Comparison of ENCODE assay signal across 8 mouse cellular contexts in genomic region chr3:89912108-89912542, GRCm38 (mm10). TPM values are rescaled to one million over a fixed set of nuclear protein-coding genes. Genes with fewer than 3 reads are reported as not detected.
DNase-seq lines count a peak whose midpoint lies in the region; ATAC-seq and TF ChIP-seq lines count a peak whose summit lies in the region.

No protein-coding gene starts in this region.

- WGBS in embryonic facial prominence, embryonic 14.5 days = 37% methylated on average over 6 of the region's 6 CpGs
- WGBS in intestine, embryonic 16.5 days = 39% methylated on average over 6 of the region's 6 CpGs

- intact Hi-C loops in left cerebral cortex, adult 2 months (cut with DNase I) = no loop called here
- intact Hi-C loops in left cerebral cortex, postnatal 14 days (cut with DNase I) = loop anchor here (5.0 kb wide), 1 partner anchor 35 kb away; no protein-coding TSS in a partner anchor

- H3K9ac ChIP-seq in embryonic facial prominence, embryonic 14.5 days (ENCODE audit: low read depth, low read length) = no peak overlapping the region; the same call in 1 of the 2 replicates
- H3K9ac ChIP-seq in intestine, embryonic 16.5 days (ENCODE audit: low read depth, low read length) = no peak overlapping the region

- no peak overlapping the region; the same call in 1 of the 2 replicates for H3K27ac ChIP-seq in left cerebral cortex, adult 2 months
- H3K27ac ChIP-seq in embryonic facial prominence, embryonic 14.5 days (replicated peaks; ENCODE audit: low read depth, low read length) = no peak overlapping the region
- no peak overlapping the region for H3K27ac ChIP-seq in intestine, embryonic 16.5 days (ENCODE audit: low read length)

- H3K4me1 ChIP-seq in embryonic facial prominence, embryonic 14.5 days (ENCODE audit: control insufficient read depth, insufficient read depth, low read length) = peaks cover 12% of the 10 kb centered on the region
- 0 out of 2 replicates have a peak, but pooled peaks cover 15% of the 10 kb centered on the region for H3K4me1 ChIP-seq in intestine, embryonic 16.5 days (ENCODE audit: control insufficient read depth, insufficient read depth, low read length)

- H3K27me3 ChIP-seq in embryonic facial prominence, embryonic 14.5 days (replicated peaks; ENCODE audit: control insufficient read depth, insufficient read depth, low read length) = peaks cover 21% of the 10 kb centered on the region
- peaks cover 6% of the 10 kb centered on the region; the same call in 1 of the 2 replicates for H3K27me3 ChIP-seq in intestine, embryonic 16.5 days (replicated peaks; ENCODE audit: control insufficient read depth, insufficient read depth, low read length)

- H3K4me3 ChIP-seq in left cerebral cortex, adult 2 months = peak overlapping the region; percentile 57
- peak overlapping the region; percentile 54; the same call in 1 of the 2 replicates for H3K4me3 ChIP-seq in embryonic facial prominence, embryonic 14.5 days (ENCODE audit: low read depth, low read length)
- H3K4me3 ChIP-seq in intestine, embryonic 16.5 days (ENCODE audit: low read length) = peak overlapping the region; percentile 62

- no peak for TF ChIP-seq CTCF in left cerebral cortex, adult 2 months (IDR thresholded peaks at IDR 0.05)

- peak overlapping the region; percentile 99; the same call in 1 of the 2 replicates for H3K4me2 ChIP-seq in embryonic facial prominence, embryonic 14.5 days (ENCODE audit: low read depth, low read length)
- peak overlapping the region; percentile 99 for H3K4me2 ChIP-seq in intestine, embryonic 16.5 days (ENCODE audit: low read depth, low read length)

- H3K36me3 ChIP-seq in embryonic facial prominence, embryonic 14.5 days (ENCODE audit: control insufficient read depth, insufficient read depth, low read length) = no peaks in the 10 kb centered on the region
- no peaks in the 10 kb centered on the region for H3K36me3 ChIP-seq in intestine, embryonic 16.5 days (ENCODE audit: control insufficient read depth, insufficient read depth, low read length)

- ATAC-seq in embryonic facial prominence, embryonic 14.5 days (ENCODE audit: low read depth) = no peak
- ATAC-seq in intestine, embryonic 16.5 days = no peak
- no peak for ATAC-seq in megakaryocyte progenitor cell, adult 5-6 weeks (replicated peaks; ENCODE audit: poor library complexity)

- H3K9me3 ChIP-seq in embryonic facial prominence, embryonic 14.5 days (ENCODE audit: control insufficient read depth, low read length) = no peaks in the 10 kb centered on the region
- H3K9me3 ChIP-seq in intestine, embryonic 16.5 days (ENCODE audit: control insufficient read depth, low read length) = no peaks in the 10 kb centered on the region

- no peak for DNase-seq in left cerebral cortex, adult 2 months (ENCODE audit: extremely low spot score in 1 of 2, low spot score in 2 of 2)
- DNase-seq in left cerebral cortex, postnatal 14 days (ENCODE audit: low spot score in 2 of 2) = no peak
- no peak for DNase-seq in embryonic facial prominence, embryonic 14.5 days (ENCODE audit: low spot score)
- peak; percentile 25 for DNase-seq in neural tube, embryonic 10.5 days (ENCODE audit: extremely low spot score, low spot score)
- no peak for DNase-seq in embryo, embryonic 10.5 days (ENCODE audit: low spot score)
- no peak for DNase-seq in embryo, embryonic 9.5 days (ENCODE audit: extremely low spot score)

RNA-seq across cellular contexts. Expression of gene Il6ra, which starts 0.9 kb away (rescaled TPM):
- 1 to 10 TPM; 3.7 to 4.4 TPM for total RNA-seq in left cerebral cortex, adult 2 months (2021)
- 1 to 10 TPM; 3.6 to 4.7 TPM for total RNA-seq in left cerebral cortex, postnatal 14 days (2021)
- polyA plus RNA-seq in embryonic facial prominence, embryonic 14.5 days (2014; fragmentation: Nextera tagmentation; extraction: Ambion mirVana) = 1.4 and 2.3 TPM in 2 replicates
- polyA plus RNA-seq in intestine, embryonic 16.5 days (2015; fragmentation: Nextera tagmentation; extraction: Ambion mirVana) = 3.0 and 3.4 TPM in 2 replicates
- 39.5 and 43.6 TPM in 2 replicates for total RNA-seq in megakaryocyte progenitor cell, adult 5-6 weeks (2015)
- 12.5 and 15.5 TPM in 2 replicates for total RNA-seq in megakaryocyte progenitor cell, adult 5-6 weeks (2017)

RNA-seq across cellular contexts. Expression of gene Atp8b2, which starts 51.2 kb away (rescaled TPM):
- total RNA-seq in left cerebral cortex, adult 2 months (2021) = 100 to 1,000 TPM; 112 to 129 TPM
- 10 to 100 TPM; 94.6 to 95.2 TPM for total RNA-seq in left cerebral cortex, postnatal 14 days (2021)
- polyA plus RNA-seq in embryonic facial prominence, embryonic 14.5 days (2014; fragmentation: Nextera tagmentation; extraction: Ambion mirVana) = 22.5 and 23.8 TPM in 2 replicates
- 6.2 and 6.9 TPM in 2 replicates for polyA plus RNA-seq in intestine, embryonic 16.5 days (2015; fragmentation: Nextera tagmentation; extraction: Ambion mirVana)
- 7.3 and 8.6 TPM in 2 replicates for total RNA-seq in megakaryocyte progenitor cell, adult 5-6 weeks (2015)
- 25.7 and 28.5 TPM in 2 replicates for total RNA-seq in megakaryocyte progenitor cell, adult 5-6 weeks (2017)
